Mouse (Mus musculus) thymus, adult 2 months (tissue): Measurements from ENCODE around the gene Gm19345.

ENCODE experiments used
- CTCF ChIP-seq: fragments of 200-500 bp; IDR thresholded peaks from 2 replicates; pipeline ENCODE4 v1.5.1; 2012; ENCODE audit warnings: mild to moderate bottlenecking, control low read depth, low read length, moderate library complexity, borderline replicate concordance; ENCODE audit not compliant: control insufficient read depth, poor library complexity, insufficient read depth; ENCODE audit errors: extremely low read depth
- POLR2A ChIP-seq: fragments of 200-500 bp; IDR thresholded peaks from 2 replicates; pipeline ENCODE4 v1.6.1; 2012; ENCODE audit warnings: mild to moderate bottlenecking, low read length, control low read depth, moderate library complexity; ENCODE audit not compliant: control insufficient read depth, poor library complexity, insufficient read depth; ENCODE audit errors: extremely low read depth

GRCm38 (mm10) chr7:19853526-19853925 is 1.7 kb downstream of the Gm19345 start:
- no peak for TF ChIP-seq CTCF
- TF ChIP-seq POLR2A: no peak
